Mouse (Mus musculus) left cerebral cortex, adult 9 months (tissue): Measurements from ENCODE around the gene Edf1.
"Not testable (repeated sequence)": the region's sequence is repeated elsewhere in the genome, so short reads cannot be mapped to it uniquely, and the experiment has no call there.

ENCODE experiments used
- DNase-seq, 2 experiments: peaks; one replicate each; pipeline ENCODE4 v3.0.0; 2022; ENCODE audit warnings: low spot score in 2 of 2

Gene Edf1

GRCm38 (mm10) chr2:25557221-25557963, at the start of gene Edf1:
Edf1 (plus strand) TSS chr2:25557847.
- DNase-seq = peak; percentile 87 to 94

GRCm38 (mm10) chr2:25509912-25510311, 47.7 kb upstream of the Edf1 start:
- DNase-seq = no peak

- no peak for DNase-seq
Observed at GRCm38 (mm10) chr2:25526510-25527302, 30.9 kb upstream of the Edf1 start.

- DNase-seq = no peak
Observed at GRCm38 (mm10) chr2:25533707-25534106, 23.9 kb upstream of the Edf1 start.

GRCm38 (mm10) chr2:25534178-25534865, 23.3 kb upstream of the Edf1 start:
- DNase-seq = peak in 1 of 2 experiments; percentile 50

- no peak for DNase-seq
Observed at GRCm38 (mm10) chr2:25534866-25535182, 22.8 kb upstream of the Edf1 start.

GRCm38 (mm10) chr2:25536531-25536930, 21.1 kb upstream of the Edf1 start:
- no peak for DNase-seq

GRCm38 (mm10) chr2:25540541-25540948, 17.1 kb upstream of the Edf1 start:
- no peak for DNase-seq

GRCm38 (mm10) chr2:25541644-25542367, 15.8 kb upstream of the Edf1 start:
- DNase-seq = no peak

GRCm38 (mm10) chr2:25545996-25546810, 11.4 kb upstream of the Edf1 start:
- DNase-seq = no peak

GRCm38 (mm10) chr2:25546811-25547491, 10.7 kb upstream of the Edf1 start, which contains the start of gene Traf2:
Traf2 (minus strand) TSS chr2:25546940.
- DNase-seq = peak; percentile 97 to 99

- no peak for DNase-seq
Observed at GRCm38 (mm10) chr2:25549021-25549991, 8.3 kb upstream of the Edf1 start.

- DNase-seq = peak in 1 of 2 experiments; percentile 51
Observed at GRCm38 (mm10) chr2:25551186-25551585, 6.5 kb upstream of the Edf1 start.

- DNase-seq = not testable (repeated sequence)
Observed at GRCm38 (mm10) chr2:25553171-25553786, 4.4 kb upstream of the Edf1 start.

- not testable (repeated sequence) for DNase-seq
Observed at GRCm38 (mm10) chr2:25555479-25555878, 2.2 kb upstream of the Edf1 start.

- DNase-seq = no peak
Observed at GRCm38 (mm10) chr2:25556296-25556695, 1.4 kb upstream of the Edf1 start.

GRCm38 (mm10) chr2:25557964-25558360, 315 bp downstream of the Edf1 start:
- DNase-seq = no peak

GRCm38 (mm10) chr2:25558774-25559173, 1.1 kb downstream of the Edf1 start:
- DNase-seq = no peak

GRCm38 (mm10) chr2:25560551-25560950, 2.9 kb downstream of the Edf1 start:
- no peak for DNase-seq
